Mouse (Mus musculus): ENCODE results near the gene 2810408A11Rik.
"Not testable (repeated sequence)": the region's sequence is repeated elsewhere in the genome, so short reads cannot be mapped to it uniquely, and the experiment has no call there.

The 2810408A11Rik gene

DNA sequence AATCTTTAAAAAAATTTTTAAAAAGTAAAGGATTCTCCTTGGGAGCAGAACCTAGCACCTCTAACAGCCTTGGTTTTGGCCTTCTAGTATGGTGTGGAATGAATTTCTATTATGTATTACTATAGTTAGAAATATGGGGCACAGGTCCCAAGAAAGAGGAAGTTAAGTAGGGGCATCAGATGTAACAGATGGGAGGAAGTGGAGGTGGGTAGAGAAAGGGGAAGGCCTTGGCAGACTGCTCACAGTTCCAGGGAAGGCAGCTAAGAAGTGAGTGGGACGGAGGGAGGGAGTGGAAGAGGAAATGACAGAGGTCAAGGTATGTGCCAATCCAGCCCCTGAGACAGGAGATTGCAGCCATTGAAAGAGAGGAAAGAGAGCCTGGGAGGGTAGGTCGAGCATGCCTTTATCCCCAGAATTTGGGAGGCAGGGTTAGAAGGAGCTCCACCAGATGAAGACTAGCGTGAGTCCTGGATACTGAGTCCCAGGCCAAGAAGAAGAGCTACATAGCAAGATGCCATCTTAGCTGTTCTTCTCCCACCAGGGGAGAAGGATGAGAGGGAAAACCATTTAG lies 30.3 kb upstream of the 2810408A11Rik start:
- no peak for DNase-seq (ENCODE audit: low spot score)

DNA sequence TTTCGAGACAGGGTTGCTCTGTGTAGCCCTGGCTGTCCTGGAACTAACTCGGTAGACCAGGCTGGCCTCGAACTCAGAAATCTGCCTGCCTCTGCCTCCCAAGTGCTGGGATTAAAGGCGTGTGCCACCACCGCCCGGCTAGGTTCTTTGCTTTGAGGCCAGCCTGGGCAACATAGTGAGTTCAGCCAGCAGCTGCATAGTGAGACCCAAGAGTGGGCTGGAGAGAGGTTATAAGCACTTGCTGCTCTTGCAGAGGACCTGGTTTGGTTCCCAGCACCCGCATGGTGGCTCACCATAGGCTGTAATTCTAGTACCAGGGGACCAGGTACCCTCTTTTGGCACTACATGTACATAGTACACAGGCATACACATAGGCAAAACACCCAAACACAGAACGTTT lies 29.4 kb upstream of the 2810408A11Rik start:
- not testable (repeated sequence) for DNase-seq (ENCODE audit: low spot score)

DNA sequence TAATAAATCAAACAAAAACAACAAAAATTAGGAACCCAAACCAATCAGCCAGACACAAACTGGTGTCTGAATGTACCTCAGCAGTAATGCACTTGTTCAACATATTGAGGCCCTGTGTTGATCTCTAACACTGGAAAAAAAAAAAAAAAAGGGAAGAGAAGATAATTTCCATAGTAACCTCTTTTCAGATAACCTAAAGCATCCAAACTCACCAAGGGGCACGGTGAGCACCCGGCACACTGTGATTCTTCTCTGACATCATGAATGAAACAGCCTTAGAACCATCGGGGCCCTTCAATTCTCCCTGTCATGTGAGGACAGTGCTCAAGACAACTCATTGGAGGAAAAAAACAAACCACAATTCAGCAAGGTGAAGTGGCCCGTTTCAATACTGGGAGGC lies 28.9 kb upstream of the 2810408A11Rik start:
- no peak for DNase-seq (ENCODE audit: low spot score)

DNA sequence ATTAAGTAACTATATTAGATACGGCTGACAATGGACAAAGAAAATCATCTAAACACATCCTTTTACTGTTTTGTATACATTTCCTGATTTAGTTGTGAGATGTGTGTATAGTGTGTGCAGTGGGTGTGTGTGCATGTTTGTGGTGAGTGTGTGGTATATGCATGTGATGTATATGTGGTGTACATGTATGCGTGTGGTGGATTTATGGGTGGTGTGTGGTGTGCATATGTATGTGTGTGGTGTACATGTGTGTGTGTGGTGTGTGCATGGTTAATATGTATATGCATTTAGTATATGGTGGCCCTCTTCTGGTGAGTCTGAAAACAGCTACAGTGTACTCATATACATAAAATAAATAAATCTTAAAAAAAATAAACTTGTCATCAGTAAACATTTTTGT lies 26.7 kb upstream of the 2810408A11Rik start:
- no peak for DNase-seq (ENCODE audit: low spot score)

DNA sequence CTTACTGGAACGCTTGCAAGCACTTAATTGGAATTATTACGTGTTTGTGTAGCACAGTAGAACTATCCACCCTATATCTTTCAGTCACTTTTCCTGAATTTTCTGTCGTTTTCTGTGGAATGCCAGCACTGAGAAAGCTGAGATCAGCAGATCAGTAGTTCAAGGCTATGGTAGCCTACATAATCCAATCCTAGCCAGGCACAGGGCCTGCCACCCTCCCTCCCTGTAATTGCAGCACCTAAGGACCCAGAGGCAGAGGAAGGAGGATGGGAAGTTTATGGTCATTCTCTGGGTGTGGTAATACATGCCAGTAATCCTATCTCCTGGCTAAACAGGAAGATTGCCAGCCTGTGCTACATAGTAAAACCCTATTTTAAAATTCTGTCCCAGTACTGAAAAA lies 22.0 kb upstream of the 2810408A11Rik start:
- no peak for DNase-seq (ENCODE audit: low spot score)

DNA sequence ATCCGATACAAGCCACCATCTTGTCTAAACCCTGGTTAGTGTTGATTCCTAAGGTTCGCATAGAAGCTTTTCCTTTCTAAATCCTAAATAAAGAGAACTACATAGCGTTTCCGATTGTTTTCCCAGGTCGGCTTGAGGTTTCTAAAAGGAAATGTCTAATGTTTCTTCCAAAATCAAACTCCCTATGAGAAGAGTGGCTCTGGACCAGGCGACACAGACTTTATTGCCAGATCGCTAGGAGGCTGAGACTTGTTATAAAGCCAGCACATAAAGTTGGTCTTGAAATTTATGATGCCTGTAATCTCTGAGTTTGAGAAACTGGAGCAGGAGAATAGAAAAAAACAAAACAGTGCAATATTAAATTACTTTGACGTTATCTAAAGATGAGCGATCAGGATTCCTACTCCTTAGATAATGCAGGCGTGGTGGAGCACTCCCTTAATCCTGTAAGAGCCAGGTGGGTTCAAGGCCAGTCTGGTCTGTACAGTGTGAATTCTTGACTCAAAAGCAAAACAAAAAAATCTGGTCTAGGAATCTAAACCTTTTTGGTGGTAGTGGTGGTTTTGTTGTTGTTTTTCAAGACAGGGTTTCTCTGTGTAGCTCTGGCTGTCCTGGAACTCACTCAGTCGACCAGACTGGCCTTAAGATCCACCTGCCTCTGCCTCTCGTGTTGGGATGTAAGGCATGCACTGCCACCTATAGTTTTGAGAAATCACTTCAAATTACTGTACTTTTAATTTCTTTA lies 21.4 kb upstream of the 2810408A11Rik start:
- no peak for DNase-seq (ENCODE audit: low spot score)

DNA sequence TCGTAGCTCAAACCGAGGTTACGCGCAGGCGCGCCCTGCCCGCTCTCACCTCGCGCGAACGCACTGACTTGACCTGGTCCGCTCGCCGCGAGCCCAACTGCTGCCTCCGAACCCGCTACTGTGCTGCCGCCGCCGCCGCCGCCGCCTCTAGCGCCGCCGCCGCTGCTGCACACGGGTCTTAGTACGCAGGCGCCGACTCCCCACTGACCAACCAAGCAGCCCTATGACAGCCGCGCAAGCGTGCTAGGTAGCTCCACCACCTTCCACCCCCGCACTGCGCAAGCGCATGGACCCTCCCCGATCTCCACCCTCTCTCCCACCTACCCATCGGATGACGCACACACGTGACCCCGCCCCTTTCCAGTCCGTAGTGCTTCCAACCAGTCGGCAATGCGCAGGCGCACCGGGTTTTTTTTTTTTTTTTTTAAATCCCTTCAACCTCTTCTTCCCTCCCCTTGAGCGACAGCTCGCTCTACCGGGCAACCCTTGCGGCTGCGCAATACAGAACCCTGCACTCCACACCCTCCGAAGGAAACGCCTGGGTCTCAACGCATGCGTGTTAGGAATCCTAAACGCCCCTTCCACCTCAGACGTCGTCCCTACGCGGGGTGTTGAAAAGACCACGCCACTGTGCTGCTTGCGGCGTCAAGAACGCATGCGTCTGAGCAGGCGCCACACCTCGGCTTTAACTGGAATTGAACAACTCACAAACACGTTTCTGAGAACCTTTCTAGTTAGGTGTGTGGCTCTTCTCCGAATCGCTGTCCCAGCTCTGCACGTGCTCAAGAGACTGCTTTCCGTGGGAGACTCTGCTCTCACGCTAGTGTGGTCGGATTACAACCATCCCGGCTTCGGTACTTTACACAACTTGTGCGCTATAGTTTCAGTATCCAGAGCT lies 20.6 kb upstream of the 2810408A11Rik start, which contains the start of gene Eif5a:
Eif5a (minus strand) TSS at position 845 of the 898 bp plus-strand sequence.
- DNase-seq (ENCODE audit: low spot score), result peak; percentile 97

DNA sequence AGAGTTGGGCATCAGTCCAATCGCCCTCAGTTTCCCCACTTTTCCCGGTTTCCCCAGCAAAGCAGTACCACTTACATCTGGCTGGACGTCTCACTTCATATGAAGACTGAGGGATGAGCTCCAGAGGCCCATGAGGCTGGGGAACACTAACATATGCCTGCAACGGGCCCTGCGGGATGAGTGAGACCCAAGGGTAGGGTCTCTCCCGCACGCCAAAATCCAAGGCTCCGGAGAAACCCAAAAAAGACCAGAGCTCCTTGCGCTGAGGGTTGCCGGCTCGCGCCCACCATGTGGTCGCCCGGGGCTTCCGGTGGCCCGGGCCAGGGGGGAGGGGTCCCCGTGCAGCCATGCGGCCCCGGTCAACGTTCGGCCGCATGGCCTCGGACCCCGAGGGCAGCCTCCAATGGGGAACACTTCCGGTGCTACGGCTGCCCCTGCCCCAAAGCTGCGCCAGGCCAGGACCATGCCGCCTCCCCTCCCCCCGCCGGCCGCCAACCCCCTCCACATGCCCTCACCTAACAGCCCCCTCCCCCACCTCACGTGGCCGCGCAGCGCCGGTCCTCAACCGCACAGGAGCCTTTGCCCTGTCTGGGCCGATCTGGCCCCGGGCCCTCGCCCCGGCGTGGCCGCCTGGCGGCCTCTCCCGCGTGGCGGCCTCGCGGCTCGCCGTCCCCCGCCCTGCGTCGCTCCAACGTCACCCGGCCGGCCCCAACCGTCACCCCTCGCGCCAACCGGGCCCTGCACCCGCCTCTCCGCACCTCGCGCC lies 19.7 kb upstream of the 2810408A11Rik start:
- no peak for DNase-seq (ENCODE audit: low spot score)

DNA sequence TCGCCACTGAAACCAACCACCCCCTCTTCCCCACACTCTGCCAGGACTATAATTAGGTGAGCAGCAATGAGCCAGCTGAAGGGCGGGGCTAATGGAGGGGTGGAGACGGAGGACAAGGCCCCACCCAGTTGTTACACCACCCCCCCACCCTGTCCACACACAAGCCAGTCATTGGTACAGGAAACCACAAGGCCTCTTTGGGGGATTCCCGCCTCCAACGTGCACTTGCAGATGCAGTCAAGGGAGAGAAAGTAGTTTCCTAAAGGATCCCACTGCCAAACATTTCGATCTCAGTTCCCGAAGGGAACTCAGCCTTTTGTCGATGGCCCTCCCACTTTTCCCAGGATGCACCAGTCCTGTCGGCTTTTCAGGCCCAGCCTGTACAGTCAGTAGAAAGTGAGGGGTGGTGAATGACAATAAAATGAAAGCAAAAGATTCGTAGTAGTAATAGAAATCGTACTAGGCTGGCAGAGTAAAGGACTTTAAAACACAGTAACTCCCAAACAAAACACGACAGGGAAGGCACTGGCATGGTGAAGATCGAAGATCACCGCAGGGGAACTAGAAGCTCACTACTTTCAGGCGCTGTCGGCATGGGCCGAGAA lies 19.0 kb upstream of the 2810408A11Rik start:
- no peak for DNase-seq (ENCODE audit: low spot score)

DNA sequence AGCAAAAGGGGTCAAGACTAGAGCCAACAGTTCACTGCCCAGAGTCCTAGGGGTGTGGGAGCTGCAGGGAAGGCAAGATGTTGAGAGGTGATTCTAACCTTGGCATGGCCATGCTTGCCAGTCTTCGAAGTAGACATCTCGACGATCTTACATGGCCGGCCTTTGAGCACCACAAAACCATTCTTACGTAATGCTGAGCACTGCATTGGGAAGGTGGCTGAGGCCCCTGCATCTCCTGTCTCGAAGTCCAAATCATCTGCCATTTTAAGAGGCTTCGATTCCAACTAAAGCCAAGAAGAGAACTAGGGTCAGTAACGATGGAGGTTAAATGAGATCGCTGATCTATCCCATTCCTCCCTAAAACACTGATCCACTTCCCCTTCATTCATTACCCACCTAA lies 18.3 kb upstream of the 2810408A11Rik start:
- no peak for DNase-seq (ENCODE audit: low spot score)

DNA sequence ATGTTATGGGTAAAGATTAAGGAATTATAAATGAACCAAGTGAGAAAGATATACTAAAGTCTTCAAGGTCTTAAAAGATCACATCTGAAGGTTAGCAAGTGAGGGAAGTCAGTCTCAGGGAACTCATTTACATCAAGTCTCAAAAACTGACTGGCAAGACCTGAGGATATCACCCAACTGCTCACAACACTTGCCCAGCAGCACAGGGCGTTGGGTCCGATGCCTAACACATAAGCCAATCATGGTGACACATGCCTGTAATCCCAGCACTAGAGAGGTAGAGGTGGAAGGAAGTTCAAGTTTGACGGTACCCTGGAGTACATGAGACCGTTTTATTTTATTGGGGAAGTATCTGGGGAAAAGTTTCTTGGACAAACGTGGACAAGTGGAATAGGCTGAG lies 17.3 kb upstream of the 2810408A11Rik start:
- DNase-seq (ENCODE audit: low spot score), result no peak

DNA sequence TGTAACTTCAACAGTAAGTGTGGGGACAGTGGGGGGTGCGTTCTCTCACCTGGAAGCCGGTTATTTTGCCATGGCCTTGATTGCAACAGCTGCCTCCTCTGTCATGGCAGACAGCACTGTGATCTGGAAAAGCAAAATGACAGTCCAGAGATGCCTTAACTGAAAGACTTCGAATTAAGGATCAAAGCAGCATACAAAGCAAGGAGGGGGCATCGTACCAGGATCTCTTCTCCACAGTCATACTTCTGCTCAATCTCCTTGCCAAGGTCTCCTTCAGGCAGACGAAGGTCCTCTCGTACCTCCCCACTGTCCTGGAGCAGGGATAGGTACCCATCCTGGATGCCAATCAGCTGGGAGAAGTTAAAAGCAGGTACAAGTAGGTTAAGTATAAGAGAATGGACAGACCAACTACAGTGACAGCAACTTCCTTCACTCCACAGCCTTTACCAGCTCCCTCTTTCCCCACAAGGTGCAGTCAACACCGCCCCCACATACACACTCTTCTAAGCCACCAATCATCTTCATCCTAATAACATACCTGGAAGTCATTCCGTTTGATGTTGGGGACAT lies 16.7 kb upstream of the 2810408A11Rik start:
- DNase-seq (ENCODE audit: low spot score), result no peak

DNA sequence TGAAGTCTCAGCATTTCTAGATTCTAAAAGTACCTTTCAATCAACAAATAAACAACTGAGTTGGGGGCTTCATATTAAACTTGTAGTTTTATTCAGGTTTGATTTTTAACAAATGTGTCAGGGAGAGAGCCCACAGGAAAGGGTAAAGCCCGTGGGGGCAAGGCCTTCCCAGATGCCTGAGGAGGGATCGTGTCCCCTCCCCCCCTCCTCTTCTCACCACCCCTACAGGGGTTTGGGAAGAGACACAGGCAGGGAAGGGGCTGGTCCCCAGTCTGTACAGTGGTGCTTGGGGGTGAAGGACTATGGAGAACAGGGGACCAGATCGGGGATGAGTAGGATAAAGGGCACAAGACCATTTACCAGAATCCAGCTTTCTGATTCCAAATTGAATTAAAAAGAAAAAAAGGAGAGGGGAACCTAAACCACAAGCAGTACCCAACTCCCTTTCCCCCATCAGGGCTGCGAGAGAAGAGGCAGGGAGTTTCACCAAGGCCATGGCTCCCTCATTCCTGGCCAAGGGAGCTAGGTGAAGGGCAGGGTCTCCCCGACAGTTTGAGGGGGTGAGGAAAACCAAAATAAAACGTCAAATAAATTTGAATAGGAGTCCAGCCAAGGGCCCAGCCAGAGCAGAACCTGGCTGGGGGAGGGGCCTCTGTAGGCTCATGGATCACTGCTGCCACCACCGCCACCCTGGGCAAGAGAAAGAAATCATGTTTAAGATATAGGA lies 16.0 kb upstream of the 2810408A11Rik start:
- not testable (repeated sequence) for DNase-seq (ENCODE audit: low spot score)

DNA sequence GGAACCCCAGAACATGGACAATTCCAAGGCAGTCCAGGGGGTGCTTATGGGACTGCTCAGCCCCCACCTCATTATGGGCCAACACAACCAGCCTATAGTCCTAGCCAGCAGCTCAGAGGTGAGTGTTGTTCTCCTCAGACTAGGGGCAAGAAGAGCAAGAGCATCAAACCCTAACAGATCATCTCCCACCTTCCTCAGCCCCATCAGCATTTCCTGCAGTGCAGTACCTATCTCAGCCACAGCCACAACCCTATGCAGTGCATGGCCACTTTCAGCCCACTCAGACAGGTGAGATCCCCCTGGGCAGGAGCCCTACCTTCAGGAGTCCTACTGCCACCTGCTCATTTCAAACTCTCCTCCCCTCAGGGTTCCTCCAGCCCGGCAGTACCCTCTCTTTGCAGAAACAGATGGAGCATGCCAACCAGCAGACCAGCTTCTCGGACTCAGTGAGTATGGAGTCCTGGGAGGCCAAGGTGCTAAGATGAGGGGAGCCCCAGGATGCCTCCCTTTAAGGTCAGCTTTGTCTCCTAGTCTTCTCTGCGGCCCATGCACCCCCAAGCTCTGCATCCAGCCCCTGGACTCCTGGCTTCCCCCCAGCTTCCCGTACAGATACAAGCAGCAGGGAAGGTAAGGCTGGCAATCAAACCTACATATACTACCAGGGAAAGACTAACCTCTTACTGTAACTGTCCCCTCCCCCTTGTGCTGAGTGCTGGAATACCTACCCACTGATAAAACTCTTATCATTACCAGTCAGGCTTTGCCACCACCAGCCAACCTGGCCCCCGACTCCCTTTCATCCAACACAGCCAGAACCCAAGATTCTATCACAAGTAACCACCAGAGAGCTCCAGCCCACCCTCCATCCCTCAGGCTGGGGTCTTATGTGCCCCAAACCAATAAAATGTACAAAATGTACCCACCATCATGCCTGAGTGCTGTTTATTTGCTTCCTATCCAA lies 15.2 kb upstream of the 2810408A11Rik start:
- no peak for DNase-seq (ENCODE audit: low spot score)

DNA sequence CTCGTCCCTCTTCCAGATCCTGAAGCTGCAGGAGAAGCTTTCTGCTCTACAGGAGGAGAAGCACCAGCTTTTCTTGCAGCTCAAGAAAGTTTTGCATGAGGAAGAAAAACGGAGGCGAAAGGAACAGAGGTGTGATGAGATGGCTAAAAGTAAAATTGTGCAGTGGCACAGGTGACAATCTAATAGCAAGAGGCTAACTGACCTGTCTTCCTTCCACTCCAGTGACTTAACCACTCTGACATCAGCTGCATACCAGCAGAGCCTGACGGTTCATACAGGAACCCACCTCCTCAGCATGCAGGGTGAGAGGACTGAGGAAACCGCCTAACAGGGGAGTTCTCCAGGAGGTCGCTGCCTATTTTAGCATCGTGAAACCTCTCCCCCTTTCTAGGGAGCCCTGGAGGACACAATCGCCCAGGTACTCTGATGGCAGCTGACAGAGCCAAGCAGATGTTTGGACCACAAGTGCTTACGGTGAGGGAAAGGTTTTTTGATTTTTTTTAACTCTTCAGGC lies 14.2 kb upstream of the 2810408A11Rik start:
- no peak for DNase-seq (ENCODE audit: low spot score)

DNA sequence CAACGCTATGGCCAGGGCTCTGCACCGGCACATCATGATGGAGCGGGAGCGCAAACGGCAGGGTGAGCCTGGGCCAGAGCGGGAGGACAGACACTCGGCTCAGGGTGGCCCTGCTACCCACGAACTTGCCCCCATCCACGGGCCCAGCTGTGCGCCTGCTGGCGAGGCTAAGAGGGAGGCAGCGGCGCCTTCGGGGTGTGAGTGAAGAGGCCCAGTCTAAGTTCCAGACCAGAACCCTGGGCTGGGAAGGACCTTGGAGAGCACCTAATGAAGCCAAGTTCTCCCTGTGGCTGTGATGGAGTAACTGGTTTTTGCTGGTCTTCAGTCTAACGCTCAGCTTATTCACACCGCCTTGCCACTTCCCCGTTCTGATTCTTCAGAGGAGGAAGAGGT lies 13.6 kb upstream of the 2810408A11Rik start:
- no peak for DNase-seq (ENCODE audit: low spot score)

DNA sequence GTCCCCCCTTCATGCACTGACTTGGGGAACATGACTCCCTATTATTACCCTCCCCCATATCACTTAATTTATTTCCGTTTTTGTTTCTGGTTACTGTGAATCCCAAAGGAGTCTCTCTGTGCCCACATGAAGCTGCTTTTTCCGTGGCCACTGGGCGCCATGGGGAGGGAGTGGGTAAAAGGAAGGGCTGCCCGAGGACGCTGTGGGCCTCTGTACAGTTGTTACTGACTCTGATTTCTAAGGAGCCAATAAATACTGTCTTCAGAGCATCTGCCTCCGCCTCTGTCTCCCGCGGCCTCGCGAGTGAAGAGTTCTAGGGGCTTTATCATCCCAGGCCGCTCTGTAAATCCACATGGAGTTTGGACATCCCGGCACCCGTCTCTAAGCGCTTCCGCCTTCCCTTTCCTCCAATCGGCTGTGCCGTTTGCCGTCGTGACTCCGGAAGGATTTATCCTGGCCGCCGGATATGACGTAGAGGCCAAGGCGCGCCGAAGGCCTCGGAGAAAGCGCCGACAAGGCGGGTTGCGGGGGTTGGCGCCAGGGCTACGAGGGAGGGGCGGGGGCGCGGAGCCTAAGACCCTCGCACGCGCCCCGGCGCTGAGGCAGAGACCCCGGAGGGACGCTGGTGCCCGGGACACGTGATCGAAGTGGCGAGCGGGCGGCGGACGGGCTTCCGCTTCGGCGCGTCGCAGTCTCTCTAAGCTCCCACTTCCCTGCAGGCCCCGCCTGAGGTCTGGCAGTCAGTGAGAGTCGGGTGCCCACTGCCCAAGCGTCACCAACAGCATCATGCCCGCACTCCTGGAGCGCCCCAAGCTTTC lies 13.0 kb upstream of the 2810408A11Rik start, which contains the start of gene Gps2:
Gps2 (plus strand) TSS at position 335 of the 818 bp plus-strand sequence.
- DNase-seq (ENCODE audit: low spot score), result peak; percentile 81

All from layer of hippocampus, adult 9-10 months (tissue).